Mouse (Mus musculus) inflammation-experienced regulatory T-cells, adult 6 months (primary cell): ENCODE data around the gene Msx1. TPM values are rescaled to one million over a fixed set of nuclear protein-coding genes. Genes with fewer than 3 reads are reported as not detected.
"Not testable (repeated sequence)": the region's sequence is repeated elsewhere in the genome, so short reads cannot be mapped to it uniquely, and the experiment has no call there.

Experiments used
- ATAC-seq: one replicate; pipeline ENCODE4 v1.8.0; 2017
- polyA plus RNA-seq, 3 experiments: library from polyadenylated mRNA; unstranded; fragments of 100-300 nt; shearing (Covaris generic); gene quantifications; one replicate each; pipeline ENCODE4 v1.2.1; 2017

Gene Msx1
- not detected for polyA plus RNA-seq

- no peak for ATAC-seq
Observed at GRCm38 (mm10) chr5:37824461-37824795, at the start of gene Msx1. Gene Msx1, minus strand, starts transcription at chr5:37824583.

GRCm38 (mm10) chr5:37865471-37865870 is 41.1 kb upstream of the Msx1 start:
- no peak for ATAC-seq

- no peak for ATAC-seq
Observed at GRCm38 (mm10) chr5:37864309-37864708, 39.9 kb upstream of the Msx1 start.

- no peak for ATAC-seq
Observed at GRCm38 (mm10) chr5:37860846-37861245, 36.5 kb upstream of the Msx1 start.

GRCm38 (mm10) chr5:37860151-37860721 is 35.9 kb upstream of the Msx1 start:
- no peak for ATAC-seq

GRCm38 (mm10) chr5:37857763-37858545 is 33.6 kb upstream of the Msx1 start:
- no peak for ATAC-seq

GRCm38 (mm10) chr5:37856057-37856456 is 31.7 kb upstream of the Msx1 start:
- no peak for ATAC-seq

- ATAC-seq = no peak
Observed at GRCm38 (mm10) chr5:37854233-37854632, 29.9 kb upstream of the Msx1 start.

GRCm38 (mm10) chr5:37851305-37851982 is 27.1 kb upstream of the Msx1 start:
- no peak for ATAC-seq

GRCm38 (mm10) chr5:37848991-37849719 is 24.8 kb upstream of the Msx1 start:
- no peak for ATAC-seq

- no peak for ATAC-seq
Observed at GRCm38 (mm10) chr5:37836267-37836646, 11.9 kb upstream of the Msx1 start.

- no peak for ATAC-seq
Observed at GRCm38 (mm10) chr5:37835590-37836266, 11.3 kb upstream of the Msx1 start.

GRCm38 (mm10) chr5:37832766-37833165 is 8.4 kb upstream of the Msx1 start:
- ATAC-seq = no peak

- ATAC-seq = no peak
Observed at GRCm38 (mm10) chr5:37832031-37832430, 7.6 kb upstream of the Msx1 start.

GRCm38 (mm10) chr5:37830436-37830835 is 6.1 kb upstream of the Msx1 start:
- ATAC-seq = not testable (repeated sequence)

- ATAC-seq = no peak
Observed at GRCm38 (mm10) chr5:37829926-37830325, 5.5 kb upstream of the Msx1 start.

GRCm38 (mm10) chr5:37829296-37829670 is 4.9 kb upstream of the Msx1 start:
- no peak for ATAC-seq

GRCm38 (mm10) chr5:37828591-37829295 is 4.4 kb upstream of the Msx1 start:
- ATAC-seq = no peak

GRCm38 (mm10) chr5:37828001-37828400 is 3.6 kb upstream of the Msx1 start:
- no peak for ATAC-seq

- no peak for ATAC-seq
Observed at GRCm38 (mm10) chr5:37827626-37827950, 3.2 kb upstream of the Msx1 start.

- no peak for ATAC-seq
Observed at GRCm38 (mm10) chr5:37826706-37827625, 2.6 kb upstream of the Msx1 start.
